Mouse (Mus musculus): ENCODE results near the gene Nrn1l.

DNA sequence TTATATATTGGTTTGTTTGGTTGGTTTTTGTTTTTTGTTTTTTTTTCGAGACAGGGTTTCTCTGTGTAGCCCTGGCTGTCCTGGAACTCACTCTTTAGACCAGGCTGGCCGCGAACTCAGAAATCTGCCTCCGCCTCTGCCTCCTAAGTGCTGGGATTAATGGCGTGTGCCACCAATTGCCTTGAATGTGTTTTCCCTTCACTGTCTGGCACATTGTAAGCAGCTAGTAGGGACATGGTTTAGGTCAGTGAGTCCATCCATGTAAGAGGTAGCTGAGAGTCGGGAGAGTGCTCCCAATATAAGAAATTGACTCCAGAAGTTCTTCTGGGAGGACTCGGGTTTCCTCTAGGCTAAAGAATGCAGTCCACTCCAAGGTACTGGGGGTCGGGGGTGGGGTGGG lies 39.1 kb upstream of the Nrn1l start:
- TF ChIP-seq CTCF (IDR thresholded peaks at IDR 0.05; ENCODE audit: extremely low read depth, insufficient read depth, low read length) (no peak), POLR2A (IDR thresholded peaks at IDR 0.05; ENCODE audit: extremely low read depth, insufficient read depth, low read length) (no peak)

All from cortical plate, adult 2 months (tissue).